Mouse (Mus musculus) liver, adult 2 months (tissue): Measurements from ENCODE around the gene Skor1.

Experiments used
- CTCF ChIP-seq: fragments of 200-500 bp; IDR thresholded peaks from 2 replicates; pipeline ENCODE4 v1.5.1; 2011; ENCODE audit warnings: low read depth, low read length, control low read depth
- POLR2A ChIP-seq: fragments of 200-500 bp; IDR thresholded peaks from 2 replicates; pipeline ENCODE4 v1.6.1; 2011; ENCODE audit warnings: low read length, control low read depth; ENCODE audit not compliant: insufficient read depth; ENCODE audit errors: extremely low read depth

DNA sequence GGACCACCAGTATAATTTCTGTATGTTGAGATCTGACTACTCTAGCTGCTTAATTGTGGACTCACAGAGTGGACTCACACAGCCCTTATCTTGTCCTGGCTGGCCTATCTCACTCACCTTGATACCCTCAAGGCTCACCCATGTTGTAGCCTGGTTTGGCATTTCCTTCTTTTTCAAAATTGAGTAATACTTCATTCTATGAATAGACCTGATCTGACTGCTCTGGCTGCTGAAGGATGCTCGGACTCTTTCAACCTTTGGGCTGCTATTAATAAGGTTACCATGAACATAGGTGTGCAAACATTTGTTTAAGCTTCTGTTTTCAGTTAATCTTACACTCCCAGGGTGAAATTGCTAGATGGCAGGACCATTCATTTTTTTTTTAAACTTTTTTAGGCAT, 51.6 kb downstream of the Skor1 start:
- no peak for TF ChIP-seq CTCF
- TF ChIP-seq POLR2A: no peak
